Mouse (Mus musculus) brain, embryonic 14.5 days (tissue): ENCODE results near the gene Cep164.

Experiments
- CTCF ChIP-seq: fragments of 200-500 bp; IDR thresholded peaks from 2 replicates; pipeline ENCODE4 v1.5.1; 2012; ENCODE audit warnings: inconsistent platforms, mild to moderate bottlenecking, moderate library complexity, borderline replicate concordance; ENCODE audit not compliant: insufficient read depth, insufficient read length; ENCODE audit errors: extremely low read depth
- POLR2A ChIP-seq: fragments of 200-500 bp; IDR thresholded peaks from 2 replicates; pipeline ENCODE4 v1.6.1; 2012; ENCODE audit warnings: mild to moderate bottlenecking, inconsistent platforms, borderline replicate concordance; ENCODE audit not compliant: poor library complexity, insufficient read depth, insufficient read length, severe bottlenecking; ENCODE audit errors: extremely low read depth

DNA sequence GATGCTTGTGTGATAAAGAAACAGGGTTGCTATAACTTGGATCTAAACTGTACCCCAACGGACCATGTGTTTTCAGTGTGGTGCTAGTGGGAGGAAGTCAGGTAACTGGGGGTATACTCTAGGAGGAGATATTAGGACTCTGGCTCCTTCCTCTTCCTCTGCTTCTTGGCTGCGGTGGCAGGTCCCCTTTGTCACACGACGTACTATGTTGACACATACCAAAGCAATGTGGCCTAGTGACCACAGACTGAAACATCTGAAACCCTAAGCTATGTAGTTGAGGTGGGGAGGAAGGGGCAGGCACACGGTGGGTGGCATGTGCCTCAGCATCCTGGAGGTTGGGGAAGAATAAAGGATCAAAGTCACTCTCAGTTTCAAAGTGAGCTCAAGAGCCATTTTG lies 22.8 kb upstream of the Cep164 start:
- TF ChIP-seq CTCF: no peak
- TF ChIP-seq POLR2A: no peak
